Mouse (Mus musculus): ENCODE results near the gene Arglu1. TPM values are rescaled to one million over a fixed set of nuclear protein-coding genes. Genes with fewer than 3 reads are reported as not detected.

Gene Arglu1
- total RNA-seq, 4 experiments from 2014 or later = 83.0 to 105 (median 89.5) TPM

GRCm38 (mm10) chr8:8622031-8622430 is 68.3 kb downstream of the Arglu1 start:
- peak in 1 of 2 experiments; percentile 42 for DNase-seq (ENCODE audit: low spot score in 2 of 2)

GRCm38 (mm10) chr8:8621236-8621917 is 68.9 kb downstream of the Arglu1 start:
- no peak for DNase-seq (ENCODE audit: low spot score in 2 of 2)

- DNase-seq (ENCODE audit: low spot score in 2 of 2) = no peak
These were observed 69.8 kb downstream of the Arglu1 start for GRCm38 (mm10) chr8:8620536-8620935.

GRCm38 (mm10) chr8:8619221-8620194 is 70.8 kb downstream of the Arglu1 start:
- no peak for DNase-seq (ENCODE audit: low spot score in 2 of 2)

Small RNAs within 50 kb of the gene (microRNA-seq; reads per million reads assigned to microRNA genes)
- gene Mir7654 = 3.4 to 3.7 reads per million in 2 experiments

Other genes starting within 250 kb of the Arglu1 start
- gene Efnb2, start 29.3 kb downstream of the Arglu1 start, total RNA-seq (2022) = 10 to 100 TPM; 54.0 to 68.6 (median 62.9) TPM

Measured in left cerebral cortex, adult 8-10 months (tissue).